Comparison of ENCODE assay signal across 1 mouse cellular context in the genomic region with DNA sequence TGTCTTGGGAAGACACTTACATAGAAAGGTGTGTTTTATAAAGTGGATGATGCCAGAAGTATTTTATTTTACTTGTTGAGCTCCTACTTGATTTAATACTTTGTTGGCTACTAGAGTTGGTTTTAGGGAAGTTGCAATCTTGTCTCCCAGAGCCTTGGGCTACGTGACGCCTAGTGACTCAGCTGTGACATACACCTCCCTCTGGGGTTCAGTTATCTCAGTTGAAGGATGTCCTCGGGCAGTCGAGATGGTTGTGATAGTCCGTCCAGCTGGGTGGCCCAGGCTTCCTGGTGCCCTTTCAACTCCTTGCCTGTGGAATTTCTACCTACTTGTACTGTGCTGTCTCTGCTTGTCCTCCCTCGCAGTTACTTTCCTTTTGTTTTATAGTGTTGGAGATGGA.
TF ChIP-seq lines count a peak whose summit lies in the region.

No protein-coding gene starts in this region.

TF ChIP-seq in myocyte, 11 proteins besides CTCF, POLR2A, EP300 and RAD21:
- TF ChIP-seq SRF (IDR thresholded peaks at IDR 0.05; ENCODE audit: control insufficient read depth, insufficient read length, low read depth) (no peak), TCF3 (IDR thresholded peaks at IDR 0.05; ENCODE audit: insufficient read length, low read depth) (no peak), REST (IDR thresholded peaks at IDR 0.05; ENCODE audit: insufficient read depth, insufficient read length) (no peak), CEBPB (IDR thresholded peaks at IDR 0.05; ENCODE audit: insufficient read depth, poor library complexity, severe bottlenecking) (no peak), MYOG (IDR thresholded peaks at IDR 0.05; ENCODE audit: control insufficient read depth in 1 of 3, insufficient read depth in 1 of 3, insufficient read length in 2 of 3, low read depth in 2 of 3) (no peak), TCF12 (IDR thresholded peaks at IDR 0.05; ENCODE audit: insufficient read depth, poor library complexity, severe bottlenecking) (no peak), POLR2AphosphoS2 (IDR thresholded peaks at IDR 0.05; ENCODE audit: insufficient read length, low read depth) (no peak), MYOD1 (IDR thresholded peaks at IDR 0.05; ENCODE audit: control insufficient read depth in 1 of 3, insufficient read length in 2 of 3, low read depth in 2 of 3) (no peak), E2F4 (IDR thresholded peaks at IDR 0.05; ENCODE audit: insufficient read depth) (no peak), USF1 (IDR thresholded peaks at IDR 0.05; ENCODE audit: low read depth) (no peak), MAX (IDR thresholded peaks at IDR 0.05; ENCODE audit: low read depth) (no peak)
